Mouse (Mus musculus): ENCODE measurements around the gene Smpd3.
"Not testable (repeated sequence)": the region's sequence is repeated elsewhere in the genome, so short reads cannot be mapped to it uniquely, and the experiment has no call there.

Gene Smpd3

DNA sequence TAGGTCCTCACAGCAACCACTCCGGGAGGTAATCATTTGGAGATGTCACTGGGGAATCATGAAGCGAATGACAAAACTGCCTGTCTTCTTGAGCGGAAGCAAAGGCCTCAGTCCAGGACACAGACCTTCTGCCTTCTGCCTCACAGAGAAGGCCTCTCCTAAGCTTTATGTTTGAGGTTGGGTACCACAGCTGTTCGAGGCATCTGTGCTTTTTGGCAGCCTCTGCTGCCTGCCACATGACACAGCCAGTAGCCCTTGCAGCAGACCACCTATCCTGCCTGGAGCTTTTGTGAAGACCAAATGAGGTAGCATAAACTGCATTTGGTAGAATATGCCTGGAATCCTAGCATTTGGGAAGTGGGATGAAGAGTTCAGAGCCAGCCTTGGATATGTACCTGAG lies 11.2 kb downstream of the Smpd3 start:
- no peak for DNase-seq (ENCODE audit: low spot score in 2 of 2)

DNA sequence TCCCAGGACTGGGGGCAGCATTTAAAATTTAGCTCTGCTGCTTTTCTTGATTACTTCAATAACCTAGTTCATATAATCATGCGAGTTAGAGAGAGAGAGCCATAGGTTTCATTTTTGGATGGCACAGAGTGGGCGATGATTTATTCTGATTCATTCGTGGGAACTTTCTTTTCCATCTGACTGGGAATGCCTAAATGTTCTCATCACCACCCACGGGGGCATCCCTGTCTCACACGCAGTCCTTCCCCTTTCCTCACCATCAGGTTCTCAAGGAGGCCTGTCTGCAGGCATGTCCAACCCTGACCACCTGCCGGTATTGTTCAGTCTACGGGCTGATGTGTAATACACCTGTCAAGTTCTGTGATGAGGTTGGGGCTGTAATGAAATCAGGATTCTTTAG lies 16.4 kb downstream of the Smpd3 start:
- DNase-seq (ENCODE audit: low spot score in 2 of 2): no peak

DNA sequence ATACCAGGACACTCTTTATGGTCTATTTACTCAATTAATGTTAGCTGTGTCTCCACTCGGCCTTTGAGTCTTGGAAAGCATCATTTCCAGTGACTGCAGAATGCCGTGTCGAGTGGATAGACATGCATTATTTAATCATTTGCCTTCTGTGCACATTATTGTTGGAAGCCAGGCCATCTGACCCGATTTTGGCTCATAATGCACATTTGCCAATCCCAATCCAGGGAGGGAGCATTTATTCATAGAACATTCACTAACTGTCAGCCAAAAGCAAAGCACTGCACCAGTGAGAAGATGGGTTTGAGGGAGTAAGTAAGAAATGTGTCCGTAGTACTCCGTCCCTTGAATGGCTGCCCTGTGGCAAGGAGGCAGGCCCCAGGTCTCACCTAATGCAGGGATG lies 17.8 kb downstream of the Smpd3 start:
- no peak for DNase-seq (ENCODE audit: low spot score in 2 of 2)

DNA sequence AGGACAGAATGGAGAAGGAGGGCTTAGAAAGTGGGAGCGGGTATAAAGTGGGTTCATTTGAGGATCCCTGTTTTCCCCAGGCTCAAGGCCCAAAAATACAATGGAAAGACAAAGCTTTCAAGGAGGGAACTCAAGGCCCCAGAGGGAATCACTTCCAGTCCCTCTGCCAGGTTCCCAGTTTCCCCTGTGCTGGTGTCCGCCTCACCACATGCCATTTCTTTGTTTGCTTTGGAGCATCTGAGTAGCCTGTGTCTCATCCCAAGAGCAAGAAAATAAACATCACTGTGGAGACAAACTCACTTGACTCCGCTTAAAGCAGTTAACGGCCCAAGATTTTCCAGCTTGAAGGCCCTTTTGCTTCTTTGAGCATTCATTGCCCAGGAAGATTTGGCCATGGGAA lies 20.7 kb downstream of the Smpd3 start:
- DNase-seq (ENCODE audit: low spot score in 2 of 2): no peak

DNA sequence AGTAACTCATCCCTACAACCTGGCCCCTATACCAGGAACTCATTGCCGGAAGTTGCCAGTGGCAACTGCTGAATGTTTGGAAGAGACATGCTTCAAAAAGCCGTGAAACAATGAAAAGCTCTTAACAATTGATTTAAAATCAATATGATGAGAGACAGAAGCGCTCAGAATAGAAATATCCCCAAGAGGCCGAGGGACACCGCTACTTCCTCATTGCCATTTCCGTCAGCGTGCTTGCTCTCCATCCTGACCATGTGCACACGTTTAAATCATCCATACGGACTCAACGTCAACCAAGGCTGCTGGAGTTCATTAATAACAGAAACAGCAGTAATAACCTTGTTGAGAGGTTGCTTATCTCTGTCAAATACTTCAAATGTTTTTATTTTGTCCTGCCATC lies 21.3 kb downstream of the Smpd3 start:
- DNase-seq (ENCODE audit: low spot score in 2 of 2): no peak

DNA sequence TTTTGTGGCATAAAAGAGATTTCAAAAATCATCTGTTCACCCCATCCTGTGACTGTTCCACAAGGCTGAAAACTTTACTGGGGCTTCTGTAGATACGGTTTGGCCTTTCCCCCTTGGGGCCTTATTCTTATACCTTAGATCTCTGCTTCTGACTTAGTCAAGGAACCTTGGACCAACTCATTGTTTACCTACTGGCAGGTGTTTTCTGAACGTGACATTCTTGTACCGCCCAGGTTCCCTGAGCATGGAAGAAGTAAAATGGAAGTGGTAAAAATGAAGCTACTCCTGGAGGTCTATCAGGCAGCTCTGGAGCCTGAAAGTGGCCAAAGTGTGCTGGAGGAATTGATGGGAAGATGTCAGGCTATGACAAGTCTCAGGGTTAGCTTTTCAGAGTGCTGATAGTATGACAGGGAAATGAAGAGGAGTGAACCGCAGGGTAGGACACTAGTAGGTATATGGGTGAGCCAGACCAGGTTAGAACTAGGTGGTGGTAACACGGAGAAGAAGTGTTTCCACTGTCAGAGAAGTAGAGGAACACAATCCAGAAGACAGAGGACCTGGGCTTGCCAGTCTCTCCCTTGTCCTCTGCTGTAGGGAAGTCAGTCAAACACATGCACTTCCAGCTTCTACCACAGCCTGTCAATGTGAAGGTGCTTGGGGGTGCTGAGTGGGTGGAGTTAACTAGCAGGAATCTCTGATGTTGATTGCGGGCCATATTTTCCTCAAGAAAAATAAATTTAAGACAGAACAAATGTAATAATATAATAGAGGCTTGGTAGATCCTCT lies 22.2 kb downstream of the Smpd3 start:
- no peak for DNase-seq (ENCODE audit: low spot score in 2 of 2)

DNA sequence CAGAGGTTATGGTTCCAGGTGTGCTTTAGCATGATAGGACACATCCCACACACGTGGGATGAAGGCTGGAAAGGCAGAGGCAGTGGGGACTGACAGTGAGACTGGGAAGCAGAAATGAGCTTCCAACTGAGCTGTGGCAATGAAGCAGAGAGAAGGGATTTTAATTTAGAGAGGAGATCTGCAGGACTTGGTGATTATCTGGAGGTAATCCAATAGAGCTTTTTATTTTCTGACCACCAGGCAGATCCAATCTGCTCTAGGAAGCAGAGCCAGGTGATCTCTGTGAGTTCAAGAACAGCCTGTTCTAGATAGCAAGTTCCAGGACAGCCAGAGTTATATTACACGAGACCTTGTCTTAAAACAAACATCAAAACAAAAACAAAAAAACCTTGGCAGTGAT lies 24.0 kb downstream of the Smpd3 start:
- no peak for DNase-seq (ENCODE audit: low spot score in 2 of 2)

DNA sequence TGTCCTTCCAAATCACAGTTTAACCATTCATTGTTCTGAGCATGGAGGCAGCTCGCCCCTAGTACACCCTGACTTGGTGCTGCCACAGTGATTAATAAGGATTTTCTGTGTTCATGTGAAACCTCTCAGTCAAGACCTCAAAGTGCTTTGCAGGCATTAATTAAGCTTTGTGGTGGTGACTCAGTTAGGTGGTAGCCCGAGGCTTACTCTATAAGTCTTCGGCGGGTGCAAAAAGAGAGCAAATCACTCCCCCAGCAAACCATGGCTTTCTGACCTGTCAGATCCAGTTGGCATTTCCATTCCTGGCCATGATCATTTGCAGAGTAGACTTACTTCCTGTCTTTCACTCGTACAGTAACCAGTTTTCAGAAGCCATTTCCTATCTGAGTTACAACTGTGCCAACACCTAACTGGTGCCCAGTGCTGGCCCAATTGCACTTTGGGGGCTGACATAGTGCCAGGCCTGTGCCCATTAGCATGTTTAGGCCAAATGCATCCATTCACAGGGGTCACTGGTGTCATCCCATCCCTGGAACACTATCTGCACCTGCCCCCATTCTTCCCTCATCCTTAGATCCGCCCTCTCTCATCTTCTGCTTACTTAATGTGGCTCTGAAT lies 24.6 kb downstream of the Smpd3 start:
- no peak for DNase-seq (ENCODE audit: low spot score in 2 of 2)

DNA sequence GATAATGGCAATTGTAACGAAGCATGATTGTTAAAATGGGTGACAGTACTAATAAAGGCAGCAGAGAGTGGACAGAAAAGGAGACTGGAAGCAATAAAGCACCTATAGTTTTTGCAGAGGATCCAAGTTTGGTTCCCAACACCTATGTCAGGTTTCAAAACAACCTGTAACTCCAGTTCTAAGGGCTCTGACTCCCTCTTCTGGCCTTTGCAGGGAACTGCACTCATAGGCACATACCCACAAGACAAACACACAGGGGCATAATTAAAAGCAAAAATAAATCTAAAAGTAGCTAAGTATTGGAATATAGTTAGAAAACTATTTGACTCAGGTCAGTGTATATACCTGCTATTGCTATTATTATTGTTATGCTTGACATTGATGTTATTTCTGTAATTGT lies 25.8 kb downstream of the Smpd3 start:
- no peak for DNase-seq (ENCODE audit: low spot score in 2 of 2)

DNA sequence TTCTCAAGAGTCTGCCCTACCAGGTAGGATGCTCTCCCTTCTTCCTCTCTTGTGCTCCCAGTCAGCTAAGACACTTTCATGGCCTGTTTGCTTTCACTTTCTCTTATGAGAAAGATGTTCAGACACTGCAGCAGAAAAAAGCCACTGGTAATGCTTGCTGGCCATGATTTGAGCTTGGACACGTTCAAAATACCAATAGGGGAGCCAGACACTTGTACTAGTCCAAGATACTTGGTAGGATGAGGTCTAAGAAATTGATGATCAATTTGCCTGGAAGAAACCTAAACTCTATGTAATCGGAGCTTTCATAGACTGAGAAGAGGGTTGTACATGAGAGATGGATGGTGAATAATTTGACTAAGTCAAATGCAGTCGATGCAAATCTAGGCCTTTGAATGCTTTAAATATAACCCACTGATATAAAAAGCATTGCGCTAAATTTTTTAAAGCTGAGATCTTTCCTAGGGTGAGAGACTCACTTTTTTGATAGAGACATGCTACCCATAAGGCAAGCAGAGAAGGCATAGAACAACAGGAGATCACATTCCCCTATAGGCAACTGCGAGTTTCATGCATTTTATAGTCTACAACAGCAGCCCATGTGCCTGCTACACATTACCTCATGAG lies 27.6 kb downstream of the Smpd3 start:
- DNase-seq (ENCODE audit: low spot score in 2 of 2): no peak

DNA sequence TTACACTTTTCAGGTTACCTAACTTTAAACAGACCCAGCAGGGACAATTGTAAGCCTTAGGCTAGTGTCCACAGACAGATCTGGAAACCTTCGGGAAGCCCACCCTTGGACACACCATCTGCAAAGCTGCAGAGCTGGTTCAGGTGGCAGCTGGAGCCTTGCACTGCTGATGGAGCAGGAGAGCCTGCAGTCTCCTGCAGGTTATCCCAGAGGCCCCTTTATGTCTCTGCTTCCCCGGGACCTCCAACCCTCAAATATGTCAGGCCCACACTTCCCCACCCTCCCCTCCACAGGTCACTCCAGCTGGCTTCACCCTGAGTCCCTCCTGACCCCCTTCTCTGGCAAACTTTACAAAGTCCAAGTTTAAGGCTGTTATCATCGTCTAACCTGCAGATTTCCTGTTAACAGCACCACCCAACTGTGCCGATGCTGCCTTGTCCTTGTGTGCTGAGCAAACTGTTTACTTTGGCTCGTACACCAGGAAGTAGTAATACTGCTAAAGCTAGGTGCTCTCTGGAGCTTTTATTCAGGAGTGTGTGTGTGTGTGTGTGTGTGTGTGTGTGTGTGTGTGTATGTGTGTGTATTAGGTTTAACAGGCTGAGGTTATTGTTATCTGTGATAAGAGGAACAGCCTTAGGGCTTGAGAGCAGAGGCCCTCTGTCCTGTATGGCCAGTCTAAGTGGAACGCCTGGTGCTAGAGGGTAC lies 29.6 kb downstream of the Smpd3 start:
- DNase-seq (ENCODE audit: low spot score in 2 of 2): not testable (repeated sequence)

DNA sequence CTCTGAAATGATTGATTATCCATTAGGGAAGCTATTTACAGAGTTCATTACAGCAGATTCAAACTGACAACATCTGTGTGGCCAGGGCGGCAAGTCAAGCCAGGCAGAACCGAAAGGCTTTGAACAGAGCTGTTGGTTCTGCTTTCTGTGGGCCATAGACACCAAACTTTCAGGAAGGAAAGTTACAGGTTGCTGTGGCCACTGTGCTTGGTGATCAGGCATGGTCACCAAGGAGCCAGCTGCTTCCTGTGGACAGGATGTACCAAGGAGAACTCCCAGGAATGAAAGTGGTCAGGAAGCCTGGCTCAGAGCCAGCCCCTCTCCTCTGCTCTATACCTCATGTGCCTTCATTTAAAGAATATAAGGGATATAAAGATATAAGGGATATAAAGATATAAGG lies 30.2 kb downstream of the Smpd3 start:
- DNase-seq (ENCODE audit: low spot score in 2 of 2): no peak

DNA sequence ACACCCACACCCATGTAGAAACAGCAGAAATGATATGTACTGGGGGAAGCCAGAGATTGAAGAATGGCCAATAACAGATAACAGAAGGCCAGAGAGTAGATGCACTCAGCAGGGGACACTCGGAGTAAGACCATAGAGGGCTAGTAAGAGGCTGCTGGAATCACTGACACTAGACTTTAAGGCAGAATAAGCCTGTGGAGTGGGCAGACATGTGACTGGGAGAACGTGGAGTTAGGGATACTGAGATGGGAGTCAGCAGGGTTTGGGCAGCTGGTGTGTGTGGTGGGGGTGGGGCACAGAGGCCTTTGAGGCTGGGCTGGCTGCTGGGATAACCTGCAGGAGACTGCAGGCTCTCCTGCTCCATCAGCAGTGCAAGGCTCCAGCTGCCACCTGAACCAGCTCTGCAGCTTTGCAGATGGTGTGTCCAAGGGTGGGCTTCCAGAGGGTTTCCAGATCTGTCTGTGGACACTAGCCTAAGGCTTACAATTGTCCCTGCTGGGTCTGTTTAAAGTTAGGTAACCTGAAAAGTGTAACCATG lies 31.0 kb downstream of the Smpd3 start:
- not testable (repeated sequence) for DNase-seq (ENCODE audit: low spot score in 2 of 2)

DNA sequence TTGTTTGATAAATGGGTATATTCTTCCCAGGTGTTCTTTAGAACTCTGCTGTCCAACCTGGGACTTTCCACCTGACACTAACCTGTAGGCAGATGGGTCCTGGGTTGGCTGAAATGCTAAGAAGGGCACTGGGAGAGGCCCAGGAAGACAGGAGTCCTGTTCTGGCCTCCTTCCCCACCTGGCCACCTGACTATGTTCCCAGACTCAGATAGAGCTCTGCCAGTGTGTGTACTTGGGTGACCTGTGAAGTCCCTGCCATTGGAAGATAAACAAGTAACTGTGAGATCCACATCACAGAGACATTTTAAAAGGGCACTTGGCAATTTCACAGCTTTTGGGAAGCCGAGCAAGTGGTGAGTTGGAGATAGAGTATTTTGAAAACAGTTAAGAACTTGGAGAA lies 31.7 kb downstream of the Smpd3 start:
- no peak for DNase-seq (ENCODE audit: low spot score in 2 of 2)

DNA sequence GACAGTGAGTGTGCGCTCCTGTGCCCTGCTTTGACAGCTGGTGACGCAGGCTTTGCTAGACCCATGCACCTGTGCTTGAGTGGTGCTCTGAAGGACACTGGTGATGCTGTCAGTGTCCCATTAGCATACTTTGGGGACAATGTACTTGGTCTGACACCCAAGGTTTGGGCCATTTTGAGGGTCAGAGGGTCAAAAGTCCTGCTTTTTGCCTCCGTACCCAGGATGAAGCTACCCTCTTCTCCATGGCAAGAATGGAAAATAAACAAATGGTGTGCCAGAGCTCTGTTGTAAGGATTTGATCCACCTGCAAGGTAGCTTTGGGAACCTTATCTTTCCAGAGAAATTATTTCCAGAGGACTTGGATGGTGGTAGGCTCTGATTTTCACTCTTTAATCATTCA lies 32.5 kb downstream of the Smpd3 start:
- DNase-seq (ENCODE audit: low spot score in 2 of 2): no peak

DNA sequence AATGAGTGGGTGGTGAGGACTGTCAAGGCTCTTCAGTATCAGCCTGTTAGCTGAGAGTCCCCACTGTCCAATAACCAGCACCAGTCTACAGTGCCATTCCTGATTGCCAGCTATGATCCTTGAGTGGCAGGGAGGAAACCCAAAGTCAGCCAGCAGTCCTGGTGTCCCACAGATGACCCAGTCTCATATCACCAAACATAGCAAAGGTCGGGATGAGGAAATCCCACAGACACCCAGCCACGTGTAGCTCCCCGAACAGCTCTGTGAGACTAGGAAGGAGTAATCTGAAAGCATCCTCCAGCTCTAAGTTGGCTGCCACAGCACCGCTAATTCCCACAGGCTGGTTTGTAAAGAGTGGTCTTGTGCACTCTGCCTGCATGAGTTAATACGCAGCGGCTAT lies 33.5 kb downstream of the Smpd3 start:
- DNase-seq (ENCODE audit: low spot score in 2 of 2): no peak

DNA sequence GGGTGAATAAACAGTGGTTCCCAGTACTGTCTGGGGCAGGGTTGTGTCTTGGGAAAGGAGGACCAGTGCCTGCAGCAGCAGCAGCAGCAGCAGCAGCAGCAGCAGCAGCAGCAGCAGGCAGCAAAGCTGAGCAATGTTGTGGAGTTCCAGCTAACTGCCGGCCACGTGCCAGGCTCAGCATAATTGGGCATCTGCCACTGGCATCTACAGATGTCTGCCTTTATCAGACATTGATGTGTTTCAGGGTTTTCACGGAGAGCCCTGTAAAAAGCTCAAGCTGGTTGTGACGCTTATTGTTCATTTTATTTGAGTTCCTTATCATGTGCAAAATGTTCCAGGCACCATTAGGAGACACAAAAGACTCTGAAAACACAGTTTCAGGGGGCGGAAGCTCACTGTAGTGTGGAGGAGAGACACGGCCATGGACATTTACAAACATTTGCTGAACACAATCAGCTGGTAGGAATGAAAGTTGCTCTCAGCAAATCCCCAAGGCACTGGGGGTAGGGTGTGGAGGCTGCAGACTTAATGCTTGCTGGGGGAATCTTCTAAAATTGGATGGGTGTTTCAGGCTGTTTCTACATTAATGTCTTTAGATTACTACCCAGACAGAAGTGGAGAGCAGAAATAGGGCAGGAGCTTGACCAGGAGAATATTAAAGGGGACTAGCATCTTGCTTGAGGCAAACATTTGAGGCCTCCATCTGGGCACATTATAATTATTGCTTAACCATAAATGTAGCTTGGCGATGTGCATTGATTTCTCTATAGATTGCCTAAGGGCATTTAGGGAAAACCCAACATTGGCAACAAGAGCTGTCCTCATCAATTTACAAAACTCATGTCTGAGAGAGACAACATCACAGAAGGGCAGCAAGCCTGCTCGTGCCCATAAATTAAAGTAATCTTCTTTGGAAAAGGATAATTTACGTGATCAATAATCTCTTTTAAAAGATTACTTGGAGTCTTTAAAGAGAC lies 36.8 kb downstream of the Smpd3 start:
- no peak for DNase-seq (ENCODE audit: low spot score in 2 of 2)

DNA sequence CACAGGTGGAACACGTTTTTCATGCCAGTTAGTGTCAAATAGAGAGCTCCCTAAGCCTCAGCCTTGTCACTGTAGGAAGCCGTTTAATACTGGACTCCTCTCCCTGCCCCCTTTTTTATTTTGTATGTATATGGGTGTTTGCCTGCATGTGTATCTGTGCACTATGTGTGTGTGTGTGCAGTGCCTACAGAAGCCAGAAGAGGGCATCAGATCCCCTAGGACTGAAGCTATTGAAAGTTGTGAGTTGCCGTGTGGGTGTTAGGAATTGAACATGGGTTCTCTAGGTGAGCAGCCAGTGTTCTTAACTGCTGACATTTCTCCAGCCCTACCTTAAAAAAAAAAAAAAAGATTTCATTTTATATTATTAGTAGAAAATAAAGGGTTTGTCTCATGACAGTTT lies 38.1 kb downstream of the Smpd3 start:
- DNase-seq (ENCODE audit: low spot score in 2 of 2): no peak

DNA sequence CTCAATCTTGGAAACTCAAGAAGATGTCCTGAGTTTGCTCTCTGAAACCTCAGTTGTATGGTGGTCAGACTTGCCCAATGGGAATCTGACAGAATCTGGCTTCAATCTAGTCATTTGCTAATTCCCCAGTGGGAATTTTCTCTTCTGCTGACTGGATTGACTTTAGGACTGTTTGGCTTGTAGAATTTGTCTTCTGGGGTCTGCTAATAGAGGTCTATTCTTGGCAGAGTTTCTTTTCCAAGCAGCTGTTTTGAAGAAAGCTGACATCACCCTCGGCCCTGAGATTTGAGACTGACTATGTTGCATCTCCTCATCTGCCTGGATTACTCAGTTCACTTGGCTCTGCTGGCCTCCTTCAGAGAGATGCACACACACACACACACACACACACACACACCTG lies 38.9 kb downstream of the Smpd3 start:
- DNase-seq (ENCODE audit: low spot score in 2 of 2): no peak

DNA sequence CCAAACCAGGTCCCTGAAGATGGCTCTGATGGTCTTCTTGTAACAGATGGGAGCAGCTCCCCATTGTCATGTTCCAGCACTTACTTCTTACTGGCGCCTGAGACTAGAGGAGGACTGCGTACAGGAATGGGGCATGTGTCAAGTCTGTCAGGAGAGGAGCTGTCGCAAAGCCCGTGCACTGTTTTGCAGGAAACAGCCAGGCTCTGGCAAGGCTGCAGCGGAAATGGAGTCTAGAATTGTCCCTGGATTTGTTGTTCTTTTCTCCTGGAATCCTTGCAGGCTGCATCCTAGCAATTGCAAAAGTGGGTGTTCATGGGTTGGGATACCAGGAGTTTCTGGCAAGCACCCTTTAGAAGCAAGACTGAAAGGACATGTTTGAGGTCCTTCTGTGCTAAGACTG lies 39.5 kb downstream of the Smpd3 start:
- DNase-seq (ENCODE audit: low spot score in 2 of 2): no peak
